Comparison of ENCODE assay signal across 20 mouse cellular contexts in genomic region chr10:25404702-25405098, GRCm38 (mm10). TPM values are rescaled to one million over a fixed set of nuclear protein-coding genes. Genes with fewer than 3 reads are reported as not detected.
DNase-seq lines count a peak whose midpoint lies in the region; ATAC-seq lines count a peak whose summit lies in the region.
"Had no signal": no experiment of that assay in that cellular context is flagged by ENCODE, and none has a peak within 500 bp of the region (broad histone marks: within the 10 kb centered on the region; RNA-seq: fewer than 3 reads in every experiment).

No protein-coding gene starts in this region.

- no peaks in the 10 kb centered on the region for H3K9me3 ChIP-seq in limb, embryonic 12.5 days
- H3K9me3 ChIP-seq in limb, embryonic 10.5 days (replicated peaks), result no peaks in the 10 kb centered on the region
- no peaks in the 10 kb centered on the region for H3K9me3 ChIP-seq in embryonic facial prominence, embryonic 14.5 days (ENCODE audit: control insufficient read depth, low read length)
- H3K9me3 ChIP-seq in hindbrain, embryonic 13.5 days, result no peaks in the 10 kb centered on the region
- H3K9me3 ChIP-seq: embryonic facial prominence, embryonic 15.5 days; forebrain, embryonic 10.5 days; neural tube, embryonic 12.5 days had no signal

- no peaks in the 10 kb centered on the region for H3K36me3 ChIP-seq in limb, embryonic 12.5 days
- H3K36me3 ChIP-seq in limb, embryonic 10.5 days, result no peaks in the 10 kb centered on the region
- H3K36me3 ChIP-seq in embryonic facial prominence, embryonic 14.5 days (ENCODE audit: control insufficient read depth, insufficient read depth, low read length), result no peaks in the 10 kb centered on the region
- no peaks in the 10 kb centered on the region for H3K36me3 ChIP-seq in hindbrain, embryonic 13.5 days
- H3K36me3 ChIP-seq: embryonic facial prominence, embryonic 15.5 days; forebrain, embryonic 10.5 days; neural tube, embryonic 12.5 days had no signal

- WGBS in limb, embryonic 12.5 days, result 79% methylated on average over 6 of the region's 6 CpGs
- 79% methylated on average over 6 of the region's 6 CpGs for WGBS in limb, embryonic 10.5 days
- WGBS in embryonic facial prominence, embryonic 14.5 days, result 74% methylated on average over 6 of the region's 6 CpGs
- 81% methylated on average over 6 of the region's 6 CpGs for WGBS in hindbrain, embryonic 13.5 days

- H3K9ac ChIP-seq in limb, embryonic 12.5 days (replicated peaks), result no peak overlapping the region
- no peak overlapping the region for H3K9ac ChIP-seq in embryonic facial prominence, embryonic 14.5 days (ENCODE audit: low read depth, low read length)
- H3K9ac ChIP-seq in hindbrain, embryonic 13.5 days, result no peak overlapping the region
- H3K9ac ChIP-seq: embryonic facial prominence, embryonic 15.5 days; liver, embryonic 14.5 days; neural tube, embryonic 12.5 days had no signal

- no peak overlapping the region for H3K4me2 ChIP-seq in limb, embryonic 12.5 days
- H3K4me2 ChIP-seq in embryonic facial prominence, embryonic 14.5 days (ENCODE audit: low read depth, low read length), result no peak overlapping the region
- H3K4me2 ChIP-seq in hindbrain, embryonic 13.5 days, result no peak overlapping the region
- H3K4me2 ChIP-seq: embryonic facial prominence, embryonic 15.5 days; heart, embryonic 11.5 days; neural tube, embryonic 12.5 days had no signal

- peak overlapping the region; percentile 23; the same call in 1 of the 2 replicates for H3K27ac ChIP-seq in limb, embryonic 12.5 days
- no peak overlapping the region for H3K27ac ChIP-seq in limb, embryonic 10.5 days
- no peak overlapping the region for H3K27ac ChIP-seq in embryonic facial prominence, embryonic 14.5 days (replicated peaks; ENCODE audit: low read depth, low read length)
- H3K27ac ChIP-seq in hindbrain, embryonic 13.5 days, result no peak overlapping the region
- H3K27ac ChIP-seq: embryonic facial prominence, embryonic 15.5 days; forebrain, embryonic 10.5 days; hindbrain, postnatal 0 days; kidney, postnatal 0 days; layer of hippocampus, adult 2 months; left cerebral cortex, adult 2 months; liver, embryonic 14.5 days; neural tube, embryonic 12.5 days had no signal

- H3K27me3 ChIP-seq in limb, embryonic 12.5 days, result no peaks in the 10 kb centered on the region
- H3K27me3 ChIP-seq in limb, embryonic 10.5 days (ENCODE audit: low read depth, poor library complexity, severe bottlenecking), result no peaks in the 10 kb centered on the region
- no peaks in the 10 kb centered on the region for H3K27me3 ChIP-seq in embryonic facial prominence, embryonic 14.5 days (replicated peaks; ENCODE audit: control insufficient read depth, insufficient read depth, low read length)
- H3K27me3 ChIP-seq in hindbrain, embryonic 13.5 days, result no peaks in the 10 kb centered on the region
- H3K27me3 ChIP-seq: embryonic facial prominence, embryonic 15.5 days; neural tube, embryonic 12.5 days had no signal

- H3K4me3 ChIP-seq in limb, embryonic 12.5 days (replicated peaks), result no peak overlapping the region
- no peak overlapping the region for H3K4me3 ChIP-seq in limb, embryonic 10.5 days
- no peak overlapping the region for H3K4me3 ChIP-seq in embryonic facial prominence, embryonic 14.5 days (ENCODE audit: low read depth, low read length)
- no peak overlapping the region for H3K4me3 ChIP-seq in hindbrain, embryonic 13.5 days
- H3K4me3 ChIP-seq: embryonic facial prominence, embryonic 15.5 days; forebrain, embryonic 10.5 days; layer of hippocampus, adult 2 months; left cerebral cortex, adult 2 months; neural tube, embryonic 12.5 days had no signal

- ATAC-seq in limb, embryonic 12.5 days (ENCODE audit: insufficient number of reproducible peaks, insufficient read depth, low FRiP score, low TSS enrichment, low read depth), result no peak
- 0 out of 2 replicates have a peak, but pooled peaks have one; percentile 33 for ATAC-seq in embryonic facial prominence, embryonic 14.5 days (ENCODE audit: low read depth)
- ATAC-seq in hindbrain, embryonic 13.5 days (ENCODE audit: low FRiP score), result no peak
- ATAC-seq: hindbrain, postnatal 0 days had no signal

- no peak for DNase-seq in limb, embryonic 10.5 days (ENCODE audit: low spot score)
- peak; percentile 44 for DNase-seq in thymus, postnatal 0 days (ENCODE audit: low spot score)
- no peak for DNase-seq in thymus, postnatal 14 days
- DNase-seq in embryonic facial prominence, embryonic 14.5 days (ENCODE audit: low spot score), result no peak
- DNase-seq in natural killer cell, adult 2 months (ENCODE audit: low spot score in 2 of 2), result no peak
- DNase-seq: adrenal gland, adult 8-10 months; cerebellum, adult 18-20 months; gastrocnemius, postnatal 10 days; kidney, adult 11 months had no signal

- H3K4me1 ChIP-seq in limb, embryonic 12.5 days (replicated peaks), result peaks cover 66% of the 10 kb centered on the region
- H3K4me1 ChIP-seq in limb, embryonic 10.5 days, result peaks cover 22% of the 10 kb centered on the region
- peaks cover 26% of the 10 kb centered on the region for H3K4me1 ChIP-seq in embryonic facial prominence, embryonic 14.5 days (ENCODE audit: control insufficient read depth, insufficient read depth, low read length)
- no peaks in the 10 kb centered on the region; the same call in 1 of the 2 replicates for H3K4me1 ChIP-seq in hindbrain, embryonic 13.5 days (replicated peaks)
- H3K4me1 ChIP-seq: neural tube, embryonic 12.5 days had no signal

RNA-seq across cellular contexts. Expression of gene Epb41l2, which starts 45.1 kb away (rescaled TPM):
- polyA plus RNA-seq in limb, embryonic 12.5 days (2016; fragmentation: Nextera tagmentation; extraction: Ambion mirVana), result 106 and 111 TPM in 2 replicates
- polyA plus RNA-seq in limb, embryonic 10.5 days (2016; fragmentation: Nextera tagmentation; extraction: Ambion mirVana), result 54.0 and 79.4 TPM in 2 replicates
- polyA plus RNA-seq in thymus, postnatal 0 days (2015; fragmentation: Nextera tagmentation; extraction: Ambion mirVana), result 27.5 and 29.4 TPM in 2 replicates
- polyA plus RNA-seq in embryonic facial prominence, embryonic 14.5 days (2014; fragmentation: Nextera tagmentation; extraction: Ambion mirVana), result 86.7 and 90.3 TPM in 2 replicates
- polyA plus RNA-seq in hindbrain, embryonic 13.5 days (2015; fragmentation: Nextera tagmentation; extraction: Ambion mirVana), result 23.7 and 24.9 TPM in 2 replicates
